Mouse (Mus musculus) testis, postnatal 10 days (tissue): Measurements from ENCODE around the gene Pgm1.

Source experiments
- DNase-seq: peaks from one replicate; pipeline ENCODE4 v3.0.0; 2021; ENCODE audit warnings: low spot score

Gene Pgm1

DNA sequence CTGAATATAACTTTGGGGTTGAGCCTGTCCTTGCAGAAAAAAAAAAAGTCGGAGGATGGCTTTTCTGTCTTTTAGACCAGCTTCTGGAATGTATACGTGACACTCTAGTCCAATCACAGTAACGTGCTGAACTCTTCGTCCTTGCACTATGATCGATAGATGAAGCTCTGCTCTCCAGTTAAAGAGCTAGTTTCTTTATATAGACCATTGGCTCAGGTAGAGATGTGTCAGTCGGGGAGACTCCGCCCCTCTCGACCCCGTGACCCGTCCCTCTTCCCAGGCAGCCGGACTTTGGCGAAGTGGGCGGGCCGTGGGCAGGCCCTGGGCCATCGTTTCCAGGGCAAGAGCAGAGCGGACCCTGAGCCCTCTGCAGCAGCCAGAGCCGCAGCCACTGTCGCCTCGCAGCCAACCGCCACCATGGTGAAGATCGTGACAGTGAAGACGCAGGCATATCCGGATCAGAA, at the start of gene Pgm1:
Gene Pgm1, plus strand, starts transcription at position 266 of the 464 bp plus-strand sequence.
- peak; percentile 91 for DNase-seq

DNA sequence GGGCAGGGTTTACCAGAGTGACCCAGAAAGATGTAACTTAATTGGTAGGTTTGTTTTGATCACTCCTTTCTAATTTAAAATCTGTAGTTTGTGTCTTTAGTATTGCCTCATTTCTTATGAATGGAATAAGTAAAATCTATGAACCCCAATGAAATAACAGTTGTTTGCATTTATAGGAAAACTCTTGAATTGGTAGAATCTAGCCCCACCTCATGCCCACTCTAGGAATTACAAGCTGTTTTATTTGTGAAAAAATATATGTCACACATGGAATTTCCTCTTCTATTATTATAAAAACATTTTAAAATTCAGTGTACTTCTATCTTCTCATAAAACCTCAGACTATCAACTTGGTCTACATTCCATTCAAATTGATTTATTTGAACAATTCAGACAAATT, 47.3 kb upstream of the Pgm1 start:
- no peak for DNase-seq

DNA sequence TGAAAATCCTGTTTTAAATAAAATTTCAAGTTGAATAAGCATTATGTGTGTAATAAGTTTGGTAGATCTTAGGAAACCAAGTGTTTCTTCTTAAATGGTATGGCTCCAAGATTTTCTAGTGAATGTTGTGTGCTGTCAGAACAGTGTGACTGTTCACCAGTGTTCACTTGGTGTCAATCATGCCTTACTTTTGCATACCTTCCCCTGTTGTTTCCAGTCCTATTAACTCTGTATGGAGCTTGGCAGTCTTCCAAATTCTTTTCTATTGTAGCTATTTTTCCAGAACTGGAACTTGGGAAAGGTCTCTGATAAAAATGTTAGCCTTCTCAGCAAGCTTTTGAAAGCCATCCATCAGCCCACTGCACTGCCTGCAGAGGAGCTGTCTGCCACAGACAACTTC, 46.8 kb upstream of the Pgm1 start:
- no peak for DNase-seq

DNA sequence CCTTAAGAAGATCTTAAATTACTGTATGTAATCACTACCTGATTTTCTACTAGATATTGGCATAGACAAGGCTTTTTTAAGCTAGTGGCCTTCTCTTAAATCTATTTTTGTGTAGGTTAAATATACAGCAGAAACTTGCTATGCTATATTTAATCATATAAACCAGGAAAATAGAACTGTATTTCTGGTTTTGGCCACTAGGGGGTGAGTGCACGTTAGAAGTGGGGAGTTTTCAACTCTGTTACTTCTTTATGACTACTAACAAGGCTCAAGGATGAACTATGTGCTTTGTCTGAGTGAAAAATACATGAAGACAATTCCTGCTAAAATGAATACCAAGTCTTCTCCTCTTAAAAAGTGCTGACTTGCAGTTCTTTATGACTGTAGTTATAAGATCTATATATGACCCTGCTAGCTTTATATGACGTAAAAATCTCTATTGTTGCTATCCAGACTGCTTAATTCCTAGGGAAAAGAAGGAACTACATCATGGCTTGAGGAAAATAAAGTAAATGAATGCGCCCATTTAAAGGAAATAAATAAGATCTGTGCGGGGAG, 15.2 kb upstream of the Pgm1 start:
- no peak for DNase-seq

DNA sequence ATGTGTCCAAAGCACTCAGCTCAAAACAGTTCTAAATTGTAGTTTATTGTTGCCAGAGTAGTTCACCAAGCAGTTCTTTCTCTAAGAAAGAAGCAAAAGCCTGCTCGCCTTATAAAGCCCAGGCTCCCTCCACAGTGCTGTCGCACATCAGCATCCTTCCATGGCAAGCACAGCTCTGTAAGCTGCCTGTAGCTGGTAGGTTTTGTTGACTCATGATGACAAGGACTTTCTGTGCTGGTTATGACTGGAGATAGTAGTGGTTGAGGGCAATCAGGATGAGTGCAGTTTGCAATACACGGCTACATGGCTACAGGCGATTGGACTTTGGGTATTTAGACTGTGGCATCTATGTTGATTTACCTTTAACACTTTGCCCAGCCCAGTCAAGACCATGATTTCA, 2.8 kb upstream of the Pgm1 start:
- no peak for DNase-seq

DNA sequence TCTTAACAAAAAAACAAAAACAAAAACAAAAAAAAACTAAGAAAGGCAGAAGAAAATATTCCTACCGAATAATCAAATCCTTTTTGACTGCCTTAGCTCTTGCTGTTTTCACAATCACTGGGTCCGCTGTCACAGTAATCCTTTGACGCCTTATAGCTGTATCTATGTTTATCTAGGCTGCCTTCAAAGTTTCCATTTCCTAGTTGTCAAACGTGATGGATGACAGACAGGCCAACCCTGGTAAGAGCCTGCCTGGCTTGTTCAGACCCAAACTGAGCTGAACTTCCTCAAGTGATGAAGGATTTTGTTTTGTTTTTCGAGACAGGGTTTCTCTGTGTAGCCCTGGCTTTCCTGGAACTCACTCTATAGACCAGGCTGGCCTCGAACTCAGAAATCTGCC, 693 bp upstream of the Pgm1 start:
- DNase-seq, result no peak

DNA sequence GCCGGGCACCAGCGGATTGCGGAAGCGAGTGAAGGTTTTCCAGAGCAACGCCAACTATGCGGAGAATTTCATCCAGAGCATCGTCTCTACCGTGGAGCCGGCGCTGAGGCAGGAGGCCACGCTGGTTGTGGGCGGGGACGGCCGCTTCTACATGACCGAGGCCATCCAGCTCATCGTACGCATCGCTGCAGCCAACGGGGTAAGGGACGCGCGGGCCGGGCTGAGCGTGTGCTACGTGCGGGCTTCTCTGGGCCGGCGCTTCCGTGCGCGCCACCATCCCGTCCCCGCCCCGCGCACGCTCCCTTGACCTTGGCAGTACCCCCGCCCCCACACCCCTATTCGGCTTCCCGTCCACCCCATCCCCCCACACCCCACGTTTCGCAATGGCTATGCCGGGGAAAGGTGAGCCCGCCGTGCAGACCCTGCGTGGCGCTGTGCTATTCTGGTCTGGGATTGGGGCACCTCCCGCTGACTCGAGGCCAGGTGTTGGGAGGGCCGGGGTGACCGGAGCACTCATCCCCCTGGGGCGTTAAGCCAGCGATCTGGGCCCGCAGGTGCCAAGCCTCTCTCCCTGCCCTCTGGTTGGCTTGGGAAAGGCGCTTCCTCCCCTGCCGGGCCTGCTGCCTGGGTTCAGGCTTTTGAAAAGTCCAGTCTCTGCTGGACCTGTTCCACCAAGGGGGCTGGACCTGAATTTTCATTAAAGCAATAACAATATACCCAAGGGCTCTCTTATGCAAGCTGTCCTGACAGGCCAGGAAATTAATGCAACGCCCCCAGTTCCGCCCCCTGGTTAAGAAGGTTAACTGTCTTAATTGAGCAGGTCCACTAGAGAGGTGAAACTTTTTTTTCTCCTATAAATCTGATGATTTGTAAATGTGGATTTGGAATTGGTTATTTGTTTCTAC, 651 bp downstream of the Pgm1 start, which contains the start of gene Itgb3bp:
Gene Itgb3bp, minus strand, starts transcription at position 201 of the 905 bp plus-strand sequence.
- DNase-seq, result peak; percentile 87

DNA sequence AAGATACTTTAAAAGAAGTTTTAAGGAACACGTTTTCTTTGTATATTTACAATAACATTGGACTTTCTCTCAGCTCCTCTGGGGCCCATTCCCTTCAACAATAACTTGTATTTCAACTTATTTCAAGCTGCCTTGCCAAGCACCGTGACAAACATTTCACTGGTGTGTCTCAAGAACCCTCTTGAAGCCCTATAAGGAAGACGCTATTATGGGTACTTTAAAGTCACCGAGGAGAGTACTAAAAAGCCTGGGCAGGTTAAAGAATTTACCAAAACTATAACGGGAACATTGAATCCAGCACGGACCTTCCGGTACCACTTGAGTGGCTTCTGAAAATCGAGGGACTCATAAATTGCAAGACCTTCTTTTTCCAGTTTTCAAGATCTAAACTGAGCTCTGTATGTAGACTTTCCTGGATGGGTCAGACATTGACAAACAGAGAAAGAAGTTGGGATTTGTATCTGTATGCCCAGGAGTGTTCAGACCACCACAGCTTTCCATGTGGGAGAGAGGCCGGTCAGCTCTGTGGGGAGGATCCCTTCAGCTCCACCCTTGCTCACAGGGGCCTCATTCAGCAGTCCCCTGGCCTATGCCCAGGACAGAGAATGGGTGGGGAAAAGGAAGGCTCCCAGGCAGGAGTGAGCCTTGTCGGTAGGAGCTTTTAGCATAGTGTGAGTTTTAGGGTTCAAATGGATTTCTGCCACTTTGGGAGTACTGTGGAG, 1.5 kb downstream of the Pgm1 start:
- no peak for DNase-seq

DNA sequence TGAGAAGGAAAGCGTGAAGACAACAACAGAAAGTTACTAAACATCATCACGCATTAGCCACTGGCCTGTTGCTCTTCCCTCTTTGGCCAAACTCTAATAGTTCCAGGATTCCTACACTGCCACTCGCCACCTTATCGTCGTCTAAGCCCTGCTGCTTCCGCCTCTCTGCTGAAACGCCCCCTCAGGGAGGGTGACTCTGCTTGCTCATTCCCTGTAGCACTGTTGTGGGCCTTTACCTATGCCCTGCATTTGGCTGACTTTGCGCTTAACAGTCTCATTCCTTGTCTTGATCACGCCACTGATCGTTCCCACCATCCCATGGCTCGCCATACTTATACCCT, 2.0 kb downstream of the Pgm1 start:
- DNase-seq, result no peak

DNA sequence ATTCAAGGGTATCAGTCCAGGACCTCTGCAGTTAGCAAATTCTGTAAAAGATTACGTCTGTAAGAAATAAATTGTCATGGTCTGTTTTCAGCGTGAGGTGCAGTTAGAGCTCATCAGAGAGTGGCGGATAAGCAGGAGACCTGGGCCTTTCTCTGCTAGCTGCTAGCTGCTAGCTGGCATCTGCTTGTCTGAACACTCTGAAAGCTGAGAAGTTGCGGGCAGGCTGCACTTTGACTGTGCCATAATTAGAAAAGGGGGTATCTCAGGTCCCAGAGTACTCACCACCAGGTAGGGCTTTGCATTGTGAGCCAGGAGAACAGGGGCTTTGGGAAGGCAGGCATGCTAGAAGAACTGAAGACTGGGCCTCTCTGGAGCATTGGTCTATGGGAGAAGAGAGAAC, 2.6 kb downstream of the Pgm1 start:
- DNase-seq, result no peak

DNA sequence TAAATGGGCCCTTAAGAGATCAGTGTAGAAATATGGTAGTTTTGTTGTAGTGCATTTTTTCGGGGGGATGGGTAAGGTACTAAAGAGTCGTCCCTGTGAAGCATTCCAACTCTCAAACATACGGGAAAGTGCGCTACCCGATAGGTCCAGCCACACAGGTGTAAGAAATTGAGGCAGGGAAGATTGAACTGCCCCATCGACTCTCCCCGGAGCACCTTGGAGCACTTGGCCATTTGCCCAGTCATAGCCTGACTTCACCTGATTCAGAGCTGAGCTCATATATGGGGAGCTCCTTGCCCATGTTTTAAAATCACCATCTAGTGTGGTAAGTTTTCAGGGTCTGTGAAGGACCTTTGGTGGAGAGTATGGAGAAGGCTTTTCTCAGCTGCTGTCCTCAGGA, 5.6 kb downstream of the Pgm1 start:
- DNase-seq, result peak; percentile 51

DNA sequence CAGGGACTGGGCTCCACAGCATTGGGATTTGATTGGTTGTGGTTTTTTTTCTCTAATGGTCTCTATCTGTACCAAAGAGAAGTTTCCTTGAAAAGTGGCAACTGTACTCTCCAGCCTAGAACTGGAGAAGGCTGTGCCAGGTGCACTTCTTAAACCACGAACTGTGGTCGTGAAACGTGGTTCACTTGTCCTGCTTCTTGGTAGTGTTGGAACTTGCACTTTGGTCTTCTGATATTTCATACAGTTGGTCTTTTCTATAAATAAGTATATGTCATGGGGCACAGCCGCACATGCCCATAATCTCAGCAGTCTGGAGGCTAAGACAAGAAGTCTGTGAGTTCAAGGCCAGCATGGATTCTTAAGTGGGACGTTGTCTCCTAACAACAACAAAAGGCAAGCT, 7.1 kb downstream of the Pgm1 start:
- peak; percentile 5 for DNase-seq

DNA sequence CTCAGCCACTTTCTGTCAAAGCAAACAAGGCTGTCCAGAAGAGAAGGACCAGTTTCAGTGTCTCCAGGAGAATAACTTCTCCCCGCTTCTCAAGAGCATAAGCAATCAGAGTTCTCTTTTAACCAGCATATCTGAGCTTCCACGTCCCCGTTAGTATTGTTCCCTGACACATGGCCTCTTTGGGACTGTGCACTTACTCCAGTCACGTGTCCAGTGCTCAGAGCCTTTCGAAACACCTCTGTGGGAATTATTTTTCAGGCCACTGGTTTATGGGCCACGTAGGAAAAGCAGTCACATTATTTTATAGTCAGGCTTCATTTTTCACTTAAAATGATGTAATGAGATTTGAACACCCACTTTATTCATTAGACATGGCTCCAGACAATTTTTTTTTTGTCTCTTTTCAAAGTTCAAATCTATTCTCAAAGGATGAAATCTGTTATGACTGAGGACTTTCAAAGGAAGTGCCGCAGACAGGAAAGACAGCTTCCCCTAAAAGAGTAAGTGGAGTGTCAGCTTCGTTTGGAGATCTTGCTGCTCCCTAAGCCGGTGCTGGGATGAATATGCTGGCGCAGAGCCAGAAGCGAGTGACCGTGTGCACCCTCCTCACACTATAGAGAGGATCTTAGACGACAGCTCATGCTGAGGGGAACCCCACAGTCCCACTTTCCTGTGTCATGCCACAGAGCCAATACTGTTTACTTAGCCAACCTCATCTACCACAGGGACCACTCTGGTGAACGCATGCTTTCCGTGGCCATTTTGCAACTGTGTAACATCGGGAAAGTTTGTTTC, 10.7 kb downstream of the Pgm1 start:
- peak; percentile 44 for DNase-seq

DNA sequence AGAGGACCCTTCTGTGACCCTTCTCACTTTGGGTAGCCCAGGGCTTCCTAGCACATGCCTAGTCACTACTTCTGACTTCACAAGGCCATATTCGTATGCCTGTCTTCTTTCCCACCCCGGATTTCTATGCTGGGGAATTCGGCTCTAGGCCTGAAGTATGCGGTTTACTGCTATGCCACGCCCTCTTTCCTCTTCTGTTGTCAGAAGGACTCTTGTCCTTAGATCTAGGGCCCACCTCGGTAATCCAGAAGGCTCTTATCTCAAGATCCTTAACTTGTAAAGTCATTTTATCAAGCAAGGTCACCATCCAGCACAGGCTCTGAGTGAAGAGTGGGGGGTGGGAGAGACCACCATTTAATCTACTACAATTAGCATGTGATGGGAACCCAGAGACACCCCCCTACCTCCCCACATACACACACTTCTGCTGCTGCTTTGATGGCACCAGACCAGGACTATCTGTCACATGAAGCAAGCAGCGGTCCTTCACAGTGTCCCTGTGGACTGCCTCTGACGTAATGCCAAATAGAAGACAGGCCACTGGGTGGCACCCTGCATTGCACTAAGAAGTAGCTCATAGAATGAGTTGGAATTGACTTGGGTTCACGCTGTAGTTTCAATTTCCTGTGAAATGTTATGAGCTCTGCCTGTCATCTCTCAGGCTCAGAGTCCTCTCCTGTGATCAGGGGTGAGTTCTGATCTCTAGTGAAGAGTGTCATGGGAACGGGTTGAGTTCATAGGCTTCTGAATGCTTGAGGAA, 12.6 kb downstream of the Pgm1 start:
- peak; percentile 43 for DNase-seq

DNA sequence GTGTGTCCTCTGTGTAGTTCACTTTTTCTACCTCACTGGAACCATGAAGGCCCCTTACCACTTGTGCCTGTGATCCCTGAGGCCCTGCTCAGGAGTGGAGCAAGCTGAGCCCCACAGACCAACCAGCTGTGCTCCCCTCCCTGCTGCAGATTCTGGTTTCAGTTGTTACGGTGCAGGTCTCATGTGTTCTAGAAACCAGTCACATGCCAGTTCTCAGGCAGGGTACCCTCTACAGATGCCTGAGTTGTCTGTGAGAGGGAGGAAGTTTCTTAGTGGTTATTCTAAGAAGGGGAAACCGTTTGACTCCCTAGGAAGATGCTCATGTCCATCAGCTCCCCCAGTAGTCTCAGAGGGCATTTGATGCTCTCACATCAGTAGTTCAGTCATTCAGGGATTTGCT, 15.4 kb downstream of the Pgm1 start:
- DNase-seq, result no peak

DNA sequence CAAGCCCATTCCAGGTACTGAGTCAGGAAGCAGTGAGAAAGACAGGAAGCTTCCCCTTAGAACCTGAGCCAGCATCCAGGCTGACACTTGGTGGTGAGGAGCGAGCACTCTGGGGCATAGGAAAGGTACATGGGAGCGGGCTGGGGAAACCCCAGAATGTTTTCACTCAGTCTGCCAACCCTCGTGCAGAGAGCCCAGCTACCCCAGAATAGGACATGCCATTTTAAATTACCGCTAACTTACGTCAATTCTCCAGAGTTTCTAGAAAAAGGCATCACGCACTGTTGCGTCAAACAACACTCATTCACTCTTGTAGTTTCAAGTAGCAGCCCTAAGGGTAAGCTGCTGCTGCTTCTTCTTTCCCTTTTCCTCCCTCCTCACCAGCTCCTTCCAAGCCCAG, 15.8 kb downstream of the Pgm1 start:
- DNase-seq, result no peak

DNA sequence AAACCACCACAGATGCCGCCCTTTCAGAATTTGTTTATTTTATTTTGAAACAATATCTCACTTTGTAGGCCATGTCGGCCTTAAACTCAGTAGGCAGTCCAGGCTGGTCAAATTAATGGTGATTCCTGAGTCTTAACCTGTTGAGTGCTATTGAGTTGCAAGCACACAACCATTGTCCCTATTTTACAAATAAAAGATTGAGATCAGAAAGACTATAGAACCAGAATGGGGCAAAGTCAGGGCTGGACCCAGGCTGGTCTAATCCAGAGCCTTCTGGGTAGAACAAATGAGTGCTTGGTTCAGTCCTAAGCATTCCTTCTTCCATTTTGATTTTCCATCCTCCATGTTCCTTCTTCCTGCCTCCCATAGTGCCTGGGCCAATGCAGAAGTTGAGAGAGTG, 17.3 kb downstream of the Pgm1 start:
- DNase-seq, result no peak

DNA sequence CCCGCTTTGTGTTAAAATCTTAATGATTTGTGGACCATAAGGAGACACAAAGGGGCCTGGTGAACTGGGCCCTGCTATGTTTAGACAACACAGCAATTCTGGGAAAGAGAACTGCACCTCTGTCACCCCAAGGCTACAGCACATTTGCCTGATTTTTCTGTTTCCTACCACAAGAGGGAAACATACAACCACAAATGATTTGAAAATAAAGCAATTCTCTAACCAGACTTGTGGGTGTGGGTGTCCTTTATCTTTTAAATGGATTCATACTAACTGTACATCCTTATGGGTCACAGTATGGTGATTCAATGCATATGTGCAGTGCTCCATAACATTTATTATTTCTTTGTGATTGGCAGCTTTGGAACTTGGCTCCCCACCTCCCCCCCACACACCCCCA, 18.0 kb downstream of the Pgm1 start:
- no peak for DNase-seq

DNA sequence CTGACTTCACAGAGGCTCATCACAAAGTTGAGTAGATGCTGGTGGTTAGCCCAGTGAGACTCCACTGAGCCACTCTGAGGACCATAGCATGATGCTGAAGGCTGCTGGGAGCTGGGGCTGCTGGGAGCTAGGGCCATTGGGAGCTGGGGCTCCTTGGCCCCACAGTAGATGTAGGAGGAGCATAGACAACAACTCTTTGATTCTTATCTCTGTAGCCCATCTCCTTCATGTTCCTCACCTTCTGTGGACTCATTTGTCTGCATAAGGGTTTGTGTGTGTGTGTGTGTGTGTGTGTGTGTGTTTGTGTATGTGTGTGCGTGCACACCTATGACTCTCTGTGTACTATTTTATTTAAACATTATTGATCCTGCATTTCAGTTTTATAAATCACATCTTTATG, 18.7 kb downstream of the Pgm1 start:
- DNase-seq, result no peak

DNA sequence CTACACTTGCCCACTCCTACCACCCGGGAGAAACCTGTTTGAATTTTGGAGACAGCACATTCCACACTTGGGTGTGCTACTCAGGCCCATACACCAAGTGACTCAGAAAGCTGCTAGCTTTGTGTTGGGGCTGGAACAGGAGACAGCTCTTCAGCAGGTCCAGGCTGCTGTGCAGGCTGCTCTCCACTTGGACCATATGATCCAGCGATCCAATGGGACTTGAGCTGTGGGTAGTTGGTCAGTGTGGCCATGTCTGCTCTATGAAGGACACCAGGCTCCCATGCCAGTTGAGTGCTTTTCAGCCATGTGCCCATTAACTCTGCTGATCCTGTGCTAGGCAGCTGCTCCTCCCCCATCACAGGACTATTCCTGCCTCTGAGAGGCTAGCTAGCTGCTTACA, 24.7 kb downstream of the Pgm1 start:
- no peak for DNase-seq

DNA sequence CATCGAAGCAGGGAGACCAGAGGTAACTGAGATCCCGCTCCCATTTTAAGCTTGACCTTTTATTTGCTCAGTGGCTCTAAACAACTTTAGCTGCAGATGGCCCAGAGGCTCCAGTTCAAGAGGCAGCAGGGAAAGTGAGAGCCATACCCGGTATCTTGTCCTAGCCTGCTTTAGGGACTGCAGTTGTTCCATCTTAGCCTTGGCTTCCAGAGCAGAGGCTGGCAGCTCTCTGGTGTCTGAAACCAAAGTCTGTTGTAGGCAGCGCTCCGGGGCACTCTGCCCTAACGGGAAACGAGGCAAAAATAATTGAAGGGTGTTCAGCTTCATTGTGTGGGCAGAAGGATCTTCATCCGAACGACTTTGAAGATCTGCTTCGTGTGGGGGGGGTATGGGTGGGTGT, 26.2 kb downstream of the Pgm1 start:
- DNase-seq, result no peak

DNA sequence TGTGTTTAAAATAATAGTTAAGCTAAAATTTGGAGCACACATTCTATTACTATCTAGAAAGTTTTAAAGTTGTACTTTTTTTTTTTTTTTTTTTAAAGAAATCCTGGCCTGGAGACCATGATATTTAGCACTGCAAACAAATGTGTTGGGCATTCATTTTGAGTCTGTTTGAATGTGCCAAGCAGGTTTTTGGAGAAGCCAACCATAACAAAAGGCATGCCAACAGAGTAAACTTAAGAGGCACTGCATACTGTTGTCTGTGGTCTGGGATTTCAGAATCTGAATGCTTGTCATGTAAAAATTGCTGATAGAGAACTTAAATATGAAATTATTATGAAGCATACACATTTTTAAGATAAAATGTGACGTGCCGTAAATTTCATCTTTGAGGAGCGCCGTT, 28.0 kb downstream of the Pgm1 start:
- no peak for DNase-seq
